Mouse (Mus musculus): ENCODE measurements around the gene F2rl1.

DNA sequence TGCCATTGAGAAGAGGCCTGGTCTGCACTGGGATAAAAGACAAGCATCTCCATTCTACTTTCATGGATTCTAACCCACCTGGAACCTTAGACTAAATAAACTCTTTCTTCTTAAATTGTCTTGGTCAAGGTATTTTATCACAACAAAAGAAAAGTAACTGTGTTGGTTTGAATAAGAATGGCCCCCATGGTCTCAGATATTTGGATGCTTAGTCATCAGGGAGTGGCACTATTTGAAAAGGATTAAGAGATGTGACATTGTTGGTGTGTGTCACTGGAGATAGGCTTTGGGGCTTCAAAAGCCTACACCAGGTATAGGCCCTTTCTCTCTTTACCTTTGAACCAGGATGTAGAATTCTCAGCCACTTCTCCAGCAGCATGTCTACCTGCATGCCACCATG is 44.3 kb upstream of the F2rl1 start:
- TF ChIP-seq CTCF (IDR thresholded peaks at IDR 0.05; ENCODE audit: low read depth, low read length) (no peak), GATA1 (IDR thresholded peaks at IDR 0.05; ENCODE audit: borderline replicate concordance, low read length) (no peak), TAL1 (conservative IDR thresholded peaks at IDR 0.05; ENCODE audit: low read depth, low read length) (no peak)

All from G1E (cell line).